Mouse (Mus musculus) mammary gland, adult 2 months (tissue): ENCODE data around the gene Taf11. TPM values are rescaled to one million over a fixed set of nuclear protein-coding genes. Genes with fewer than 3 reads are reported as not detected.

Experiments used
- polyA plus RNA-seq: library from polyadenylated mRNA; depleted of rRNA; stranded (reverse); fragments of >200 nt; gene quantifications from 2 replicates; pipeline ENCODE4 v1.2.3, GENCODE M21; 2012; ENCODE audit warnings: low replicate concordance; rRNA removed

Taf11 gene
- polyA plus RNA-seq = 7.8 and 9.1 TPM in 2 replicates

GRCm38 (mm10) chr17:27909622-27910500 is at the start of gene Taf11:
Taf11 (minus strand) TSS chr17:27909844.

GRCm38 (mm10) chr17:27908888-27909621 is 589 bp downstream of the Taf11 start, which contains the start of gene Anks1:
Anks1 (plus strand) TSS chr17:27909306.

GRCm38 (mm10) chr17:27856265-27856797 is 53.3 kb downstream of the Taf11 start, which contains the start of gene Uhrf1bp1:
Uhrf1bp1 (plus strand) TSS chr17:27856441.

Other genes starting within 250 kb of the Taf11 start
- 7.8 and 11.7 TPM in 2 replicates for gene Spdef, start 180.9 kb downstream of the Taf11 start, polyA plus RNA-seq
- gene D17Wsu92e, start 89.2 kb downstream of the Taf11 start, polyA plus RNA-seq = 92.0 and 125 TPM in 2 replicates
- gene Snrpc, start 71.7 kb downstream of the Taf11 start, polyA plus RNA-seq = 63.8 and 148 TPM in 2 replicates
- 11.7 and 14.0 TPM in 2 replicates for gene Uhrf1bp1, start 53.4 kb downstream of the Taf11 start, polyA plus RNA-seq
- gene Anks1, start 538 bp downstream of the Taf11 start, polyA plus RNA-seq = 48.1 and 58.9 TPM in 2 replicates
- gene Tcp11, start 170.8 kb upstream of the Taf11 start, polyA plus RNA-seq = 0.65 and 1.2 TPM in 2 replicates
- 3.3 and 4.4 TPM in 2 replicates for gene Scube3, start 232.3 kb upstream of the Taf11 start, polyA plus RNA-seq